Mouse (Mus musculus) MEL-GATA-1-ER (cell line): Measurements from ENCODE around the gene Scgb2b15.
"Not testable (repeated sequence)": the region's sequence is repeated elsewhere in the genome, so short reads cannot be mapped to it uniquely, and the experiment has no call there.

Experiments
- DNase-seq: peaks from one replicate; pipeline ENCODE4 v3.0.0-alpha.2; 2012; ENCODE audit warnings: low read depth; ENCODE audit errors: extremely low read depth

Gene Scgb2b15

DNA sequence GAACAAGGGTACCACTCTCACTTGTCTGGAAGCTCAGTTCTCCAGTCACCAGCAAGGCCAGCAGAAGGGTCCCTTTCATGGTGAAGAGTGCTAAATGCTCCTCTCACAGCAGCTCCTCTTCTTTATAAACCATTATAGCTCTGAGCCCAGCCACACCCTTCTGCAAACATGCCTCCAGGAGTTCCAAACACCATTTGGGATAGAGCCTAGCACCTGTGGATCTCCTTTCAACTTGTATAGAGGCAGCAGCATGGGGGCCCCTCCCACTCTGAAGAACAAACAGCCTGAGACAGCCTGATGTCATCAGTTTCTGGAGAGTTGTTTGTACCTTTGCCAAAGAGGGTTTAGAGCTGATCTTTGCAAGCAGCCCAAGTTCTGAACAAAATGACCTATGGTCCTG lies at the start of gene Scgb2b15:
TSS of gene Scgb2b15 (minus strand) at position 101 of the 400 bp plus-strand sequence.
- not testable (repeated sequence) for DNase-seq

DNA sequence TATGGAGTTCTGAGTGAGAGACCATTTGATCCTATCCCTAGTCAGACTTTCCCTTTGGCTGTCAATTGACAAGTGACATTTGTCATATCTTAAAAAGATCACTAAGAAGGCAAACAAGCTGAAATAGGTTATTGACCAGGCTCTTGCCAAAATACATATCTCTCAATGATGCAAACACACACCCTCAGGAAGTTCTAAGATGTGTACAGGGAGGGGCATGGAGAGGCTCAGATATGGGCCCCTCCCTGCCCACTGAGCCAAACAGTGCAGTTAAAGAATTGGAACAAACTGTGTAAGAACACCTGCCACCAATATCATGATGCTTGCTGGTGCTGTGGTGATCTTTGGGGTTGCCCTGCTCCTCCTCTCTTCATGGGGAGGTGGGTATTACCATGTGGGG lies 6.8 kb upstream of the Scgb2b15 start, which contains the start of gene Scgb1b15:
TSS of gene Scgb1b15 (plus strand) at position 301 of the 400 bp plus-strand sequence.
- not testable (repeated sequence) for DNase-seq
